Mouse (Mus musculus): ENCODE measurements at regions not wholly inside any gene's neighbourhood (a gene's known extent, or its start where the extent isn't known, plus 50 kb on each side); places are given as distances from the start of the nearest gene placed in this dataset.

GRCm38 (mm10) chr13:25507355-25507754 lies 237.1 kb upstream of the Nrsn1 start:
- Histone ChIP-seq H3K4me1 (ENCODE audit: control insufficient read depth, insufficient read depth) (no peaks in the 10 kb centered on the region), H3K4me2 (ENCODE audit: low read depth, low read length) (no peak overlapping the region), H3K4me3 (ENCODE audit: low read depth, low read length) (no peak overlapping the region), H3K9me3 (replicated peaks; ENCODE audit: control insufficient read depth, low read length) (no peaks in the 10 kb centered on the region), H3K27ac (ENCODE audit: low read depth) (no peak overlapping the region), H3K36me3 (replicated peaks; ENCODE audit: control insufficient read depth, insufficient read depth, low read length) (no peaks in the 10 kb centered on the region), H3K9ac (replicated peaks; ENCODE audit: low read depth, low read length) (no peak overlapping the region), H3K27me3 (ENCODE audit: control insufficient read depth, insufficient read depth, low read length) (no peaks in the 10 kb centered on the region)
- TF ChIP-seq EP300 (IDR thresholded peaks at IDR 0.05; ENCODE audit: low read depth) (no peak), CTCF (IDR thresholded peaks at IDR 0.05; ENCODE audit: low read depth) (no peak)
- no peak for DNase-seq (ENCODE audit: low spot score)
- no peak for ATAC-seq (ENCODE audit: insufficient read depth, low read depth)

DNA sequence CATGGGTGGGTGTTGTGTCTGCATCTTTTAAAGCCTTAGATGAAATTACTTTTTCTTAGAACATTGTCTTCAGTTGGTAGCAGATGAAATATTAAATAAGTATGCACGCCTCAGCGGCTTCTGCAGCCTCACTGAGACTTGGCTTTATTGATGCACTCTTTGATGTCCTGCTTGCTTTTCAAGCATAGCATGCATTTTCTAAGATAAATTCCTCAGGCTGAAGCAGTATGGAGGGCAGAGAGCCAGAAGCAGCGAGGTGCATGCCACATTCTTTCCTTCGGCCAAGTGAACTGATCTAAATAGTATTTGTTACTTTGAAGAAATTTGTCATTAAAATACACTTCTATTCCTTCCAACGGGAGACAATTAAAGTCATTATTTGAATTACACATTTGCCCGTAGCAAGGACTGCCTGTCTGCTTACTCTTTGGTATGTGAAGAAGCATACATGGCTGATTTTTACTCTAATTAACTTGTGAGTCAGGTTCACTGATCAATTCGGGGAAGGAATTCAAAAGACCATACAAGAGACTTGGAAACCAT lies 224.3 kb upstream of the Nrsn1 start:
- Histone ChIP-seq H3K4me2 (ENCODE audit: low read depth, low read length) (no peak overlapping the region), H3K4me3 (ENCODE audit: low read depth, low read length) (no peak overlapping the region), H3K4me1 (ENCODE audit: control insufficient read depth, insufficient read depth) (no peaks in the 10 kb centered on the region), H3K27me3 (ENCODE audit: control insufficient read depth, insufficient read depth, low read length) (no peaks in the 10 kb centered on the region), H3K9ac (replicated peaks; ENCODE audit: low read depth, low read length) (no peak overlapping the region), H3K9me3 (replicated peaks; ENCODE audit: control insufficient read depth, low read length) (no peaks in the 10 kb centered on the region), H3K27ac (ENCODE audit: low read depth) (no peak overlapping the region), H3K36me3 (replicated peaks; ENCODE audit: control insufficient read depth, insufficient read depth, low read length) (no peaks in the 10 kb centered on the region)
- no peak for ATAC-seq (ENCODE audit: insufficient read depth, low read depth)
- 64% methylated on average over 7 of the region's 7 CpGs for WGBS
- no peak for TF ChIP-seq CTCF (IDR thresholded peaks at IDR 0.05; ENCODE audit: low read depth)
- no peak for TF ChIP-seq EP300 (IDR thresholded peaks at IDR 0.05; ENCODE audit: low read depth)
- DNase-seq (ENCODE audit: low spot score), result no peak

DNA sequence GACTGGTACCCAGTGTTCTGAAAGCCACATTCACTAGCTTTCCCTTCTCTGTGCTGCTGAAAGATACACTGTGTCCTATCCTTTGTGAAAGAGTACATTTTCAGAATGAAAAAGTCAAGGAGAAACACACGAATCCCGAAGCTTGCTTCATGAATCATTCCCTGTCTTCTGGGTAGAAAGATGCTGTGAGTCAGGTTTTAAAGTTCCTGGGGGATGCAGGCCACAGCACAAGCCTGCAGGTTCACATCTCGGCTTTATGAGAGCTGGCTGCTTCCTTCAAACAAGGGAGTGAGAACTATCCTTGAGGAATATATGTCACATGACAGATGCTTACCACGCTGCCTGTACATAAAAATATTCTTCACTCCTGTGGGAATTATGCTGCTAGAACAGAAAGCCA lies 219.7 kb upstream of the Nrsn1 start:
- no peak for ATAC-seq (ENCODE audit: insufficient read depth, low read depth)
- Histone ChIP-seq H3K4me1 (ENCODE audit: control insufficient read depth, insufficient read depth) (no peaks in the 10 kb centered on the region), H3K27ac (ENCODE audit: low read depth) (no peak overlapping the region), H3K27me3 (ENCODE audit: control insufficient read depth, insufficient read depth, low read length) (no peaks in the 10 kb centered on the region), H3K9me3 (replicated peaks; ENCODE audit: control insufficient read depth, low read length) (no peaks in the 10 kb centered on the region), H3K4me3 (ENCODE audit: low read depth, low read length) (no peak overlapping the region), H3K9ac (replicated peaks; ENCODE audit: low read depth, low read length) (no peak overlapping the region), H3K36me3 (replicated peaks; ENCODE audit: control insufficient read depth, insufficient read depth, low read length) (no peaks in the 10 kb centered on the region), H3K4me2 (ENCODE audit: low read depth, low read length) (no peak overlapping the region)
- WGBS, result 78% methylated on average over 4 of the region's 4 CpGs
- no peak for DNase-seq (ENCODE audit: low spot score)
- TF ChIP-seq CTCF (IDR thresholded peaks at IDR 0.05; ENCODE audit: low read depth) (no peak), EP300 (IDR thresholded peaks at IDR 0.05; ENCODE audit: low read depth) (no peak)

DNA sequence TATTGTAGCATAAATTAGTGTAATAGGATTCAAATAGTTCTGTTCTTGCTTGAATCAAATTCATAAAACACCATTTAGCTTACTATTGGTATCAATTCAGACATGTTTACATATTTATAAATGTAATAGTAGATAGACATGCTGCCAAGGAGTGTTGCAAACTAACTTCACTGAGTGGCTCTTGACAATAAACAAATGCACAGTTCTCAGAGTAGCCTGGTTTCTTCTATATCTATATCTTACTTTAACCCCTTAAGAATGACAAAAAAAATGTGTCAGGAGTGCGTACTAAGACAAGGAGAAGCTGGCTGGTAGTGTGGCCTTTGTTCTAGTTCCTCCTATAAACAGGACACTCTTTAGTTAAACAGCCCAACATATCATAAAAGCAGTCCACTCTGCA lies 213.0 kb upstream of the Nrsn1 start:
- no peaks in the 10 kb centered on the region for H3K27me3 ChIP-seq (ENCODE audit: control insufficient read depth, insufficient read depth, low read length)
- ATAC-seq (ENCODE audit: insufficient read depth, low read depth) (no peak), DNase-seq (ENCODE audit: low spot score) (no peak)
- H3K4me1 ChIP-seq (ENCODE audit: control insufficient read depth, insufficient read depth), result no peaks in the 10 kb centered on the region
- no peak for TF ChIP-seq CTCF (IDR thresholded peaks at IDR 0.05; ENCODE audit: low read depth)
- no peak for TF ChIP-seq EP300 (IDR thresholded peaks at IDR 0.05; ENCODE audit: low read depth)
- H3K4me3 ChIP-seq (ENCODE audit: low read depth, low read length), result no peak overlapping the region
- H3K9me3 ChIP-seq (replicated peaks; ENCODE audit: control insufficient read depth, low read length), result no peaks in the 10 kb centered on the region
- H3K4me2 ChIP-seq (ENCODE audit: low read depth, low read length), result no peak overlapping the region
- H3K9ac ChIP-seq (replicated peaks; ENCODE audit: low read depth, low read length), result no peak overlapping the region
- H3K36me3 ChIP-seq (replicated peaks; ENCODE audit: control insufficient read depth, insufficient read depth, low read length), result no peaks in the 10 kb centered on the region
- WGBS, result 71% methylated on average over 1 of the region's 1 CpGs
- no peak overlapping the region for H3K27ac ChIP-seq (ENCODE audit: low read depth)

GRCm38 (mm10) chr13:25451917-25452316 lies 181.6 kb upstream of the Nrsn1 start:
- no peak for ATAC-seq (ENCODE audit: insufficient read depth, low read depth)

GRCm38 (mm10) chr13:25451357-25451861 lies 181.1 kb upstream of the Nrsn1 start:
- no peaks in the 10 kb centered on the region for H3K36me3 ChIP-seq (replicated peaks; ENCODE audit: control insufficient read depth, insufficient read depth, low read length)
- H3K27ac ChIP-seq (ENCODE audit: low read depth), result no peak overlapping the region
- H3K27me3 ChIP-seq (ENCODE audit: control insufficient read depth, insufficient read depth, low read length), result no peaks in the 10 kb centered on the region
- no peaks in the 10 kb centered on the region for H3K4me1 ChIP-seq (ENCODE audit: control insufficient read depth, insufficient read depth)
- no peak for TF ChIP-seq EP300 (IDR thresholded peaks at IDR 0.05; ENCODE audit: low read depth)
- no peak for TF ChIP-seq CTCF (IDR thresholded peaks at IDR 0.05; ENCODE audit: low read depth)
- ATAC-seq (ENCODE audit: insufficient read depth, low read depth) (no peak), DNase-seq (ENCODE audit: low spot score) (no peak)
- H3K4me3 ChIP-seq (ENCODE audit: low read depth, low read length), result no peak overlapping the region
- H3K9me3 ChIP-seq (replicated peaks; ENCODE audit: control insufficient read depth, low read length), result no peaks in the 10 kb centered on the region
- 60% methylated on average over 13 of the region's 13 CpGs for WGBS
- H3K4me2 ChIP-seq (ENCODE audit: low read depth, low read length), result no peak overlapping the region
- no peak overlapping the region for H3K9ac ChIP-seq (replicated peaks; ENCODE audit: low read depth, low read length)

More at GRCm38 (mm10) chr13:25451917-25452316, 181.6 kb upstream of the Nrsn1 start:
- DNase-seq (ENCODE audit: low spot score), result no peak
- H3K27ac ChIP-seq (ENCODE audit: low read depth), result no peak overlapping the region
- H3K4me1 ChIP-seq (ENCODE audit: control insufficient read depth, insufficient read depth), result no peaks in the 10 kb centered on the region
- no peaks in the 10 kb centered on the region for H3K27me3 ChIP-seq (ENCODE audit: control insufficient read depth, insufficient read depth, low read length)
- 78% methylated on average over 9 of the region's 9 CpGs for WGBS
- no peak overlapping the region for H3K4me2 ChIP-seq (ENCODE audit: low read depth, low read length)
- no peaks in the 10 kb centered on the region for H3K36me3 ChIP-seq (replicated peaks; ENCODE audit: control insufficient read depth, insufficient read depth, low read length)
- no peaks in the 10 kb centered on the region for H3K9me3 ChIP-seq (replicated peaks; ENCODE audit: control insufficient read depth, low read length)
- TF ChIP-seq CTCF (IDR thresholded peaks at IDR 0.05; ENCODE audit: low read depth) (no peak), EP300 (IDR thresholded peaks at IDR 0.05; ENCODE audit: low read depth) (no peak)
- H3K9ac ChIP-seq (replicated peaks; ENCODE audit: low read depth, low read length), result no peak overlapping the region
- H3K4me3 ChIP-seq (ENCODE audit: low read depth, low read length), result no peak overlapping the region

Measured in heart, postnatal 0 days (tissue).